Comparison of ENCODE assay signal across 22 mouse cellular contexts in genomic region chr16:55947266-55947665, GRCm38 (mm10).
"Had no signal": no experiment of that assay in that cellular context is flagged by ENCODE, and none has a peak within 500 bp of the region (broad histone marks: within the 10 kb centered on the region; RNA-seq: fewer than 3 reads in every experiment).

No protein-coding gene starts in this region.

- ATAC-seq: intestine, embryonic 15.5 days; liver, embryonic 12.5 days; midbrain, embryonic 16.5 days had no signal

- H3K9me3 ChIP-seq: intestine, embryonic 15.5 days; kidney, embryonic 15.5 days; limb, embryonic 10.5 days; limb, embryonic 13.5 days; liver, embryonic 12.5 days; liver, embryonic 15.5 days; midbrain, embryonic 12.5 days; neural tube, embryonic 13.5 days had no signal

- H3K4me2 ChIP-seq: intestine, embryonic 15.5 days; kidney, embryonic 15.5 days; limb, embryonic 13.5 days; liver, embryonic 12.5 days; liver, embryonic 15.5 days; midbrain, embryonic 12.5 days; neural tube, embryonic 13.5 days had no signal

- H3K4me3 ChIP-seq: intestine, embryonic 15.5 days; kidney, embryonic 15.5 days; left cerebral cortex, adult 2 months; limb, embryonic 10.5 days; limb, embryonic 13.5 days; liver, embryonic 12.5 days; liver, embryonic 15.5 days; midbrain, embryonic 12.5 days; myocyte; neural tube, embryonic 13.5 days had no signal

- DNase-seq: kidney, adult 11 months; kidney, adult 8-10 months; kidney, postnatal 10 days; kidney, postnatal 36 days; layer of hippocampus, postnatal 36 days; lung, adult 2 months; lung, postnatal 14 days; retina, postnatal 1 day; right cerebral cortex, postnatal 25 days; spleen, adult 18-20 months had no signal

- H3K9ac ChIP-seq: intestine, embryonic 15.5 days; kidney, embryonic 15.5 days; limb, embryonic 13.5 days; liver, embryonic 12.5 days; liver, embryonic 15.5 days; midbrain, embryonic 12.5 days; neural tube, embryonic 13.5 days had no signal

- H3K36me3 ChIP-seq: intestine, embryonic 15.5 days; kidney, embryonic 15.5 days; limb, embryonic 10.5 days; limb, embryonic 13.5 days; liver, embryonic 12.5 days; liver, embryonic 15.5 days; midbrain, embryonic 12.5 days; neural tube, embryonic 13.5 days had no signal

- H3K4me1 ChIP-seq: intestine, embryonic 15.5 days; kidney, embryonic 15.5 days; midbrain, embryonic 12.5 days; neural tube, embryonic 13.5 days had no signal

- H3K27ac ChIP-seq: intestine, embryonic 15.5 days; kidney, embryonic 15.5 days; left cerebral cortex, adult 2 months; limb, embryonic 10.5 days; limb, embryonic 13.5 days; liver, embryonic 12.5 days; liver, embryonic 15.5 days; midbrain, embryonic 12.5 days; neural tube, embryonic 13.5 days; stomach, postnatal 0 days had no signal

- H3K27me3 ChIP-seq: intestine, embryonic 15.5 days; kidney, embryonic 15.5 days; limb, embryonic 13.5 days; liver, embryonic 12.5 days; liver, embryonic 15.5 days; midbrain, embryonic 12.5 days; neural tube, embryonic 13.5 days had no signal
